Mouse (Mus musculus) T-helper 2 cell (primary cell): ENCODE data around the gene Slc13a5.

ENCODE experiments used
- in situ Hi-C: fragments of 300-600 bp; cut with MboI, MseI; formaldehyde crosslinking; loops from one replicate; pipeline ENCODE4 v1.15.1; 2025; ENCODE audit warnings: high pct_unique_total_duplicates

The Slc13a5 gene

GRCm38 (mm10) chr11:72266960-72267560 is at the start of gene Slc13a5:
Gene Slc13a5 (minus strand): TSS chr11:72267222.
- in situ Hi-C loops: no loop called here

GRCm38 (mm10) chr11:72314151-72314895 is 47.3 kb upstream of the Slc13a5 start, which contains the start of gene Fbxo39:
Gene Fbxo39 (plus strand): TSS chr11:72314444.
- in situ Hi-C loops: no loop called here

GRCm38 (mm10) chr11:72311355-72312001 is 44.5 kb upstream of the Slc13a5 start:
- in situ Hi-C loops: no loop called here

GRCm38 (mm10) chr11:72310491-72310890 is 43.5 kb upstream of the Slc13a5 start:
- in situ Hi-C loops: no loop called here

GRCm38 (mm10) chr11:72308982-72309381 is 42.0 kb upstream of the Slc13a5 start:
- in situ Hi-C loops: loop anchor here (5.0 kb wide), 1 partner anchor 92 kb away; the partner anchor contains the start of gene Med31

GRCm38 (mm10) chr11:72307461-72307860 is 40.4 kb upstream of the Slc13a5 start:
- in situ Hi-C loops: loop anchor here (5.0 kb wide), 1 partner anchor 90 kb away; the partner anchor contains the start of gene Med31

- in situ Hi-C loops: no loop called here
These were observed 35.2 kb upstream of the Slc13a5 start for GRCm38 (mm10) chr11:72302230-72302629.

GRCm38 (mm10) chr11:72301334-72301733 is 34.3 kb upstream of the Slc13a5 start, which contains the start of gene Xaf1:
Gene Xaf1 (plus strand): TSS chr11:72301629.
- in situ Hi-C loops: no loop called here

- in situ Hi-C loops: no loop called here
These were observed 26.1 kb upstream of the Slc13a5 start for GRCm38 (mm10) chr11:72293116-72293515.

- in situ Hi-C loops: no loop called here
These were observed 20.5 kb upstream of the Slc13a5 start for GRCm38 (mm10) chr11:72287543-72287942.

- in situ Hi-C loops: no loop called here
These were observed 20.1 kb upstream of the Slc13a5 start for GRCm38 (mm10) chr11:72287126-72287525.

GRCm38 (mm10) chr11:72286651-72287050 is 19.6 kb upstream of the Slc13a5 start:
- in situ Hi-C loops: no loop called here

- in situ Hi-C loops: no loop called here
These were observed 19.0 kb upstream of the Slc13a5 start for GRCm38 (mm10) chr11:72285971-72286480.

- in situ Hi-C loops: no loop called here
These were observed 17.6 kb upstream of the Slc13a5 start for GRCm38 (mm10) chr11:72284532-72285182.

- in situ Hi-C loops: no loop called here
These were observed 16.6 kb upstream of the Slc13a5 start for GRCm38 (mm10) chr11:72283486-72284224.

- in situ Hi-C loops: no loop called here
These were observed 14.9 kb upstream of the Slc13a5 start for GRCm38 (mm10) chr11:72281852-72282400.

GRCm38 (mm10) chr11:72281143-72281851 is 14.3 kb upstream of the Slc13a5 start:
- in situ Hi-C loops: no loop called here

GRCm38 (mm10) chr11:72273341-72273740 is 6.3 kb upstream of the Slc13a5 start:
- in situ Hi-C loops: no loop called here

GRCm38 (mm10) chr11:72271761-72272160 is 4.7 kb upstream of the Slc13a5 start:
- in situ Hi-C loops: no loop called here
